Mouse (Mus musculus) midbrain, embryonic 16.5 days (tissue): ENCODE data around the gene Eif4ebp2. TPM values are rescaled to one million over a fixed set of nuclear protein-coding genes. Genes with fewer than 3 reads are reported as not detected.
A peak's percentile ranks its signal among the peaks of the same experiment; 100 is the strongest.

Experiments used
- ATAC-seq: fragments of 200-750 bp; cut with Nextera tagmentation; 2 replicates; pipeline ENCODE4 v1.8.0; 2017; ENCODE audit warnings: moderate TSS enrichment
- H3K27ac ChIP-seq: fragments of 300-500 bp; sonication (generic); 2 replicates; pipeline ENCODE4 v1.5.1; 2014; ENCODE audit warnings: mild to moderate bottlenecking, low read length, mixed read lengths
- H3K27me3 ChIP-seq: fragments of 300-500 bp; sonication (generic); 2 replicates; pipeline ENCODE4 v1.6.1; 2014; ENCODE audit warnings: low read depth, low read length, mixed read lengths; ENCODE audit not compliant: control insufficient read depth, insufficient read depth
- H3K36me3 ChIP-seq: fragments of 300-500 bp; sonication (generic); 2 replicates; pipeline ENCODE4 v1.6.1; 2014; ENCODE audit warnings: mild to moderate bottlenecking, low read length, moderate library complexity, mixed read lengths; ENCODE audit not compliant: control insufficient read depth, insufficient read depth
- H3K4me1 ChIP-seq: fragments of 300-500 bp; sonication (generic); 2 replicates; pipeline ENCODE4 v1.6.1; 2014; ENCODE audit warnings: mild to moderate bottlenecking, low read length, mixed read lengths; ENCODE audit not compliant: control insufficient read depth, insufficient read depth
- H3K4me2 ChIP-seq: fragments of 300-500 bp; sonication (generic); 2 replicates; pipeline ENCODE4 v1.6.1; 2014; ENCODE audit warnings: mild to moderate bottlenecking, low read length, mixed read lengths
- H3K4me3 ChIP-seq: fragments of 300-500 bp; sonication (generic); 2 replicates; pipeline ENCODE4 v1.5.1; 2014; ENCODE audit warnings: low read depth, mild to moderate bottlenecking, low read length, moderate library complexity, mixed read lengths
- H3K9ac ChIP-seq: fragments of 300-500 bp; sonication (generic); 2 replicates; pipeline ENCODE4 v1.6.1; 2014; ENCODE audit warnings: low read depth, low read length, mixed read lengths
- H3K9me3 ChIP-seq: fragments of 300-500 bp; sonication (generic); replicated peaks from 2 replicates; pipeline ENCODE4 v1.6.1; 2014; ENCODE audit warnings: mild to moderate bottlenecking, low read length, mixed read lengths; ENCODE audit not compliant: control insufficient read depth, poor library complexity, severe bottlenecking
- WGBS: fragments of 180-500 bp; shearing (Covaris S2); extraction: QIAGEN DNeasy Blood & Tissue Kit; methylation state at CpG from one replicate; pipeline ENCODE4 v1.1.7; 2014; 5-methylcytosine and 5-hydroxymethylcytosine counted together
- polyA plus RNA-seq: library from polyadenylated mRNA; unstranded; fragments of >200 nt; fragmentation: Nextera tagmentation; extraction: Ambion mirVana; gene quantifications from 2 replicates; pipeline ENCODE4 v1.2.1, GENCODE M21; 2015

Eif4ebp2 gene
- polyA plus RNA-seq, 1 experiment from 2014 or later = 36.9 TPM

DNA sequence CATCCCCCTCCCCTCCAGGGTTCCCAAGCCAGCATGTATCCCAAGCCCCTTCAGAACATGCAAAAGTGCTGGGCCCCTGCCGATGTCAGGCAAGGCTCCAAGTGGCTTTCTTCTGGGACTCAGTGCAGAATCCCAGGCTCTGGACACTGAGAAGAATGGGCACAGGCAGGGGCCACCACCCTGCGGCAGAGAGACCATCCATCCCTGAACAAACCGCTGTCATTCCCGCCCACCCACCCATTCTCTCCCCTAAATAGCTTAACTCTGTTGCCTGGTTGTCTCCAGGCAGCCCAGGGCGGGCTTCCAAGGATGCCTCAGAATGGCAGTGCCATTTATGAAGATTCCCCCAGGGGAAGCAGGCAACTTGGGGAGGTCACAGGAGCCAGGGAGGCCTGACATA lies 63.4 kb downstream of the Eif4ebp2 start:
- peaks cover 4% of the 10 kb centered on the region for H3K4me1 ChIP-seq
- peak; percentile 32; the same call in 1 of the 2 replicates for ATAC-seq
- WGBS = 18% methylated on average over 5 of the region's 5 CpGs
- no peaks in the 10 kb centered on the region for H3K9me3 ChIP-seq
- H3K36me3 ChIP-seq = no peaks in the 10 kb centered on the region
- no peak overlapping the region for H3K4me2 ChIP-seq
- no peaks in the 10 kb centered on the region; the same call in 1 of the 2 replicates for H3K27me3 ChIP-seq
- H3K27ac ChIP-seq = no peak overlapping the region
- H3K9ac ChIP-seq = no peak overlapping the region
- H3K4me3 ChIP-seq = no peak overlapping the region

DNA sequence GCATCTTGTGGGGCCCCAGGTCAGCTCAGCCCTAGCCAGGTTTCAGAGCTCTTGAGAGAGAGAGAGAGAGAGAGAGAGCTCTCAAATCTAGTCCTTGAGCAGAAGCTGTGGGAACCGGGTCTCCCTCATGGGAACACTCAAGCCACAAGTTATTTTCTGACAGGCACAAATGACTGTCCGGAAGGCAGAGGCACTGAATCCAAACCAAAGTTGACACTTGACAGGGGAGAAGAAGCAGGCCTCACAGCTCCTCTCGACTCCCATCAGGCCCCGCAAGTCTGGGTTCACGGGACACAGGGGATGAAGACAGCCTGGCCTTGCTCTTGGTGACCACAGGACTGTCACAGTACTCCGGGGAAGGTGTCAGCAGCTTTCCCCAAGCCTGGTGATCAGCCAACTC lies 66.2 kb downstream of the Eif4ebp2 start:
- Histone ChIP-seq H3K9ac (no peak overlapping the region), H3K27ac (no peak overlapping the region), H3K4me3 (no peak overlapping the region), H3K9me3 (no peaks in the 10 kb centered on the region), H3K4me2 (no peak overlapping the region), H3K4me1 (peaks cover 20% of the 10 kb centered on the region), H3K27me3 (no peaks in the 10 kb centered on the region; the same call in 1 of the 2 replicates), H3K36me3 (no peaks in the 10 kb centered on the region)
- ATAC-seq = no peak
- 80% methylated on average over 6 of the region's 6 CpGs for WGBS

DNA sequence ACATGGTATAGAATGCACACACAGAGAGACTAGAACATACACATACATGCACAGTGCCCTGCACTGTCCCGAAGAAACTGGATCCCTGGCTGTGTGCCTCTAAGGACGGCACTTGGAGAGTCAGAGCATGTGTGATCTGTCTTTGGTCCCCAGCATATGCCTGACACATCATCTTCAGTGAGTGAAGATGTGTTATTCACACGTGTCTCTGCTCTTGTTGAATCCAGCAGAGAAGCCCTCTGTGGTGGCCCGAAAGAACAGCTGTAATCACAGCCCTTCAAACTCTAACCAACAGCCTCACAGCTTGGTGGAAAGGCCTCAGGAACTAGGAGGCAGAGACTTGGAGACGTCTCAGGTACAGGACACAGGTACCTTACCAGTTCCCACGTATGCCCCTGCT lies 67.3 kb downstream of the Eif4ebp2 start:
- Histone ChIP-seq H3K4me1 (peaks cover 21% of the 10 kb centered on the region), H3K9ac (no peak overlapping the region), H3K27me3 (no peaks in the 10 kb centered on the region; the same call in 1 of the 2 replicates), H3K4me2 (no peak overlapping the region), H3K36me3 (no peaks in the 10 kb centered on the region), H3K4me3 (no peak overlapping the region), H3K27ac (no peak overlapping the region), H3K9me3 (no peaks in the 10 kb centered on the region)
- 79% methylated on average over 6 of the region's 6 CpGs for WGBS
- ATAC-seq = no peak

DNA sequence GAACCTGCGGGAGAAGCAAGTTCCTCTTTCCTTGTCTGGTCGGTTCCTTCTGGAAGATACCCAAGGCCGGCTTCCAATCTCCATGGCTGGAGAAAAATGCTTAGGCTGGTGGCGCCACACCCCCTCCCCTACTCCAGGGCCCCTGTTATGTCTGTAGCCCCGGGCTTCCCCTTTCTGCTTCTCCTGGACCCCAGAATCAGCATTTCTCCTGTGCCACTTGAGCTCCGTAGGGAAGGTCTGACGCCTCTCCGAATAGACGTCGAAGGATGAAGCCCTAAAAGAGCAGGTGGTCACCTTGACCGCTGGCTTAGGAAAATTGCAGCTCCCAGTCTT lies 68.8 kb downstream of the Eif4ebp2 start:
- Histone ChIP-seq H3K27me3 (peaks cover 2% of the 10 kb centered on the region; the same call in 1 of the 2 replicates), H3K36me3 (no peaks in the 10 kb centered on the region), H3K4me3 (peak overlapping the region; percentile 72), H3K9ac (peak overlapping the region; percentile 86), H3K4me2 (peak overlapping the region; percentile 94), H3K4me1 (peaks cover 23% of the 10 kb centered on the region), H3K9me3 (no peaks in the 10 kb centered on the region), H3K27ac (peak overlapping the region; percentile 53; the same call in 1 of the 2 replicates)
- under 1% methylated on average over 11 of the region's 11 CpGs for WGBS
- peak; percentile 27 for ATAC-seq

DNA sequence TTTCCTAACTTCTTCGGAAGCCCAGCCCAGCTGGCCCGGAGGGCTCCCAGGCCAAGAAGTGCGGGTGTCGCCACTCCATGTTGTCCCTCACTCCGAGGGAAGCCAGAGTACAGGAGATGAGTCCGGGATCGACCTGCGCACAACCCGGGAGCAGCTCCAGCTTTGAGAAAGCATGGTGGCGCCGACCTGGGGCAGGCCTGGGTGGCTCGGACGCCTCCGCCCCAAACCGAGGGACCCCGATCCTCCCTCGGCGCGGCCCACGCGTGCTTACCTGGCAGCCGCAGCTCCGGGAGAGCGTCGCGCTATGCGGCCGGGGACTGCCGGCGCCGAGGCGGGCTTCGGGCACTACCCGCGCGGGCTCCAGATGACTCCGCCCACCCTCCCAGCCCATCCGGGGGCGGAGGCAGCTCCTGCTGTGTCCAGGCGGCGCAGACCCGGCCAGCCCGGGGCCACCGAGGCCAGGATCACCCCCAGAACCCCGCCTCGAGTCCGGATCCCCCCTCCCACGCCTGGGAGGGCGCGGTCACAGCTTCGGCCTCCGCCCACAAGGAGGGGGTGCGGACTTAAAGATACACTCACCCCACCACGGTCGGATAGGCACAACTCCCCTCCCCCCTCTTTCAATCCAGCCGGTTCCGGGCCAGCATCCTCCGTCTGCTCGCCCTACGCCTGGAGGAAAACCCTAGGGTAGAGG lies 69.3 kb downstream of the Eif4ebp2 start, which contains the start of gene Pald1:
Gene Pald1, minus strand, starts transcription at position 510 of the 694 bp plus-strand sequence.
- under 1% methylated on average over 52 of the region's 60 CpGs for WGBS
- Histone ChIP-seq H3K27ac (peak within 1 kb of the TSS; percentile 53), H3K9ac (peak within 1 kb of the TSS; percentile 86), H3K4me1 (peaks cover 23% of the 10 kb centered on the region), H3K4me3 (peak within 1 kb of the TSS; percentile 72), H3K36me3 (no peaks in the 10 kb centered on the region), H3K9me3 (no peaks in the 10 kb centered on the region), H3K27me3 (peaks cover 2% of the 10 kb centered on the region; the same call in 1 of the 2 replicates), H3K4me2 (peak within 1 kb of the TSS; percentile 94)
- ATAC-seq = peak; percentile 86

DNA sequence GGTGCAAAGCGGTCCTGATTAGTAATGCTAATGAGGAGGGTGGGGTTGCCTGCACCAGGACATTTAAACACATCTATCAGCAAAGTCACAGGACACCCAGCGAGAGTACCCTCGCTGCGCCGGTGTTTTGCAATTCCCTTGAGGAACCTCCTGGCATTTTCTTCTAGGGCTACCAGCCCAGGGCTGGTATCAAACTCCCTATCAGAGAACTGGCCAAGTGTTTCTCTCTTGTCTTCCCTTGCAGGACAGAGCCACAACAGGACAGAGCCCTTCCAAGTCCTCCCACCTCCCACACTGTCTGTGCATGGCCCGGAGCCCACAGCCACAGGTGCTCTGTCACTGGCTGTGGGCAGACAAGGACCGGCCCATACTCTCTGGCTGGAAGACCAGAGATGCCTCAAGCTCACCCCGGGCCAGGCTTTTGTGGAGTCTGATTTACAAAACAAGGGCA lies 70.2 kb downstream of the Eif4ebp2 start:
- H3K27me3 ChIP-seq = peaks cover 2% of the 10 kb centered on the region; the same call in 1 of the 2 replicates
- no peaks in the 10 kb centered on the region for H3K36me3 ChIP-seq
- no peaks in the 10 kb centered on the region for H3K9me3 ChIP-seq
- peak overlapping the region; percentile 72 for H3K4me3 ChIP-seq
- WGBS = 1% methylated on average over 8 of the region's 8 CpGs
- H3K27ac ChIP-seq = 0 out of 2 replicates have a peak overlapping the region, but pooled peaks have one; percentile 17
- peaks cover 23% of the 10 kb centered on the region for H3K4me1 ChIP-seq
- H3K9ac ChIP-seq = peak overlapping the region; percentile 86
- peak; percentile 24; the same call in 1 of the 2 replicates for ATAC-seq
- peak overlapping the region; percentile 94 for H3K4me2 ChIP-seq

DNA sequence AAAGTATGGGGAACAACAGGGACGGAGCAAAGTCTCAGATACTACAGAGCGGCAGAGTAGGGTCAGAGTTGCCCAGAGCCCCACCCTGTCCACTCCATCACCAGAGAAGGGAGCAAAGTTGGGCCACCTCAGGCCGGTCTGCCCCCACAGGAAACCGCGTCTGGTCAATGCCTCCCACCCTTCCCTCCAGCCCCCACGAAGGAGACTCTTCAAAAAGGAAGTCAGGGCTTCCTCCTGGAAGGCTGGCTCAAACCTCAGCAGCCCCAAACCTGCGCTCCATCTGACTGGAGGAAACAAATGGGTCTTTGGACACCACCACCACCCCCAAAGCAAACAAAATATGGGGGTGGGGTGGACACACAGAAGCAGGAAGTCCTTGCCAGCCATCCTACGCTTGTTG lies 70.6 kb downstream of the Eif4ebp2 start:
- H3K4me2 ChIP-seq = peak overlapping the region; percentile 94
- H3K27ac ChIP-seq = no peak overlapping the region
- no peaks in the 10 kb centered on the region for H3K36me3 ChIP-seq
- ATAC-seq = no peak
- peaks cover 23% of the 10 kb centered on the region for H3K4me1 ChIP-seq
- no peak overlapping the region for H3K9ac ChIP-seq
- H3K4me3 ChIP-seq = peak overlapping the region; percentile 72
- no peaks in the 10 kb centered on the region for H3K9me3 ChIP-seq
- WGBS = 25% methylated on average over 8 of the region's 8 CpGs
- H3K27me3 ChIP-seq = peaks cover 2% of the 10 kb centered on the region; the same call in 1 of the 2 replicates

DNA sequence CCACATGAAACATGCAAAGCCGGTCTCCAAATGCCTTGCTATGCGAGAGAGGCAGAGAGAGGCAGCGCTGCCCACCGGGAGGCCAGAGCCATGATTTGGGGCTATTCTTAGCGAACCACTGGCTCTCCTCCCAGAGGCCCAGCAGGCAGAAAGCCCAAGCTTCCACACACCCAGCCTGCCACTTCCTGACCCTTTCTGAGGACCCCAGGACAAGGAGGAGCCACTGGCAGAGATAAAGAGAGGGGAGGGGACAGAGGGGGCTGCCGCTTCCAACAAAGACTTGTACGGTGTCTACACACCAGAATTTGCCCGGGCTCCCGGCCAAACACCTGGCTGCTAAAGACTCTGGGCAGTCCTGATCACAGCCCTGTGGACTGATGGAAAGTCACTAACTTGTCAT lies 72.3 kb downstream of the Eif4ebp2 start:
- H3K36me3 ChIP-seq = no peaks in the 10 kb centered on the region
- H3K4me2 ChIP-seq = peak overlapping the region; percentile 35
- H3K27ac ChIP-seq = peak overlapping the region; percentile 19; the same call in 1 of the 2 replicates
- no peak overlapping the region; the same call in 1 of the 2 replicates for H3K4me3 ChIP-seq
- H3K9ac ChIP-seq = no peak overlapping the region
- H3K9me3 ChIP-seq = no peaks in the 10 kb centered on the region
- 11% methylated on average over 9 of the region's 9 CpGs for WGBS
- H3K4me1 ChIP-seq = peaks cover 23% of the 10 kb centered on the region
- ATAC-seq = no peak
- H3K27me3 ChIP-seq = peaks cover 2% of the 10 kb centered on the region; the same call in 1 of the 2 replicates
